Comparison of ENCODE assay signal across 8 mouse cellular contexts in the genomic region with DNA sequence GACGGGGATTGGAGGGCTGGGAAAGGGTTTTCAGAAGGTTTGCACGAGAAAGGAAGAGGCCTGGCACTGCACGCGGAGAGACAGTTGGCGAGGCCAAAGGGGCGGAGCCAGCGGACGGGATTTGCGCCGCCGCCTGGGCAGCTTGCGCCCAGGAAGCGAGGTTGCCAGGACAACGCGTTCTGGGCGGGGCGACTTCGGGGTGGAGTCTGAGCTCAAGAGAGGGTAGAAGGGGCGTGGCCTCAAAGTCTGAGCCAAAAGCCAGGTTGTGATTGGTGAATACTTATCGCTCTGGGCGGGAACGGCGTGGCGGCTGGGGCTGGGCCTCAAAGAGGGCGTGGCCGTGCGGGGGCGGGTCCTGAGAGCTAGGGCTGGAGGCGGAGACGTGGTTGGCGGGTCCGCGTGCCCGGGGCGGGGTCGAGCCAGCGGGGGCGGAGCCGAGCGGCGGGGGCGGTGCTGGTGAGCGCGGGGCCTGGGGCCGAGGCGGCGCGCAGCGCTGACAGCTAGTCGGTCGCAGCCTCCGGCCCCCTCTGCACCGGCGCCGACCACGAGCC. TPM values are rescaled to one million over a fixed set of nuclear protein-coding genes. Genes with fewer than 3 reads are reported as not detected.
DNase-seq lines count a peak whose midpoint lies in the region; ATAC-seq and TF ChIP-seq lines count a peak whose summit lies in the region.

A gene (plus strand): TSS at position 487 of the 551 bp plus-strand sequence.

- 0 out of 2 replicates have a peak, but pooled peaks have one; percentile 46 for TF ChIP-seq POLR2A in thymus, adult 2 months (IDR thresholded peaks at IDR 0.05; ENCODE audit: control insufficient read depth, extremely low read depth, insufficient read depth, low read length, poor library complexity)

- no peaks in the 10 kb centered on the region for H3K9me3 ChIP-seq in hindbrain, embryonic 10.5 days
- H3K9me3 ChIP-seq in lung, embryonic 15.5 days: no peaks in the 10 kb centered on the region

- ATAC-seq in Patski: peak; percentile 90
- peak; percentile 94 for ATAC-seq in lung, embryonic 15.5 days (ENCODE audit: borderline replicate concordance, extremely low read depth, low FRiP score, low TSS enrichment)

- H3K4me3 ChIP-seq in hindbrain, embryonic 10.5 days: peak within 1 kb of the TSS; percentile 77
- H3K4me3 ChIP-seq in lung, embryonic 15.5 days: peak within 1 kb of the TSS; percentile 65
- H3K4me3 ChIP-seq in thymus, adult 2 months (ENCODE audit: control insufficient read depth, insufficient read depth, low read length): peak within 1 kb of the TSS; percentile 41

- DNase-seq in Patski (ENCODE audit: low read depth, low spot score): peak; percentile 97
- DNase-seq in cerebellum, postnatal 10 days: peak; percentile 100
- peak; percentile 99 to 100 for DNase-seq in frontal cortex, adult 2 months (ENCODE audit: extremely low spot score in 1 of 2, low spot score in 1 of 2)
- DNase-seq in hindbrain, embryonic 10.5 days (ENCODE audit: low spot score): peak; percentile 100
- peak; percentile 100 for DNase-seq in layer of hippocampus, adult 9-10 months (ENCODE audit: low spot score)
- DNase-seq in ovary, adult 18-20 months (ENCODE audit: low spot score): peak; percentile 99
- peak; percentile 90 for DNase-seq in thymus, adult 2 months

- no peaks in the 10 kb centered on the region for H3K27me3 ChIP-seq in Patski
- H3K27me3 ChIP-seq in hindbrain, embryonic 10.5 days (ENCODE audit: insufficient read depth, poor library complexity, severe bottlenecking): peaks cover 72% of the 10 kb centered on the region
- H3K27me3 ChIP-seq in lung, embryonic 15.5 days: peaks cover 46% of the 10 kb centered on the region
- peaks cover 2% of the 10 kb centered on the region; the same call in 1 of the 2 replicates for H3K27me3 ChIP-seq in thymus, adult 2 months (ENCODE audit: control insufficient read depth, insufficient read depth, low read length)

- in situ Hi-C loops in Patski (cut with MboI; ENCODE audit: low pct_unique_long_range_greater_than_20kb): no loop called here

- H3K4me2 ChIP-seq in lung, embryonic 15.5 days: peak within 1 kb of the TSS; percentile 100

- H3K27ac ChIP-seq in hindbrain, embryonic 10.5 days: peak within 1 kb of the TSS; percentile 80
- H3K27ac ChIP-seq in lung, embryonic 15.5 days: peak within 1 kb of the TSS; percentile 69
- no peak within 1 kb of the TSS for H3K27ac ChIP-seq in thymus, adult 2 months (ENCODE audit: control insufficient read depth, insufficient read depth, low read length)

- H3K4me1 ChIP-seq in hindbrain, embryonic 10.5 days (replicated peaks): peaks cover 53% of the 10 kb centered on the region
- H3K4me1 ChIP-seq in lung, embryonic 15.5 days: peaks cover 26% of the 10 kb centered on the region
- H3K4me1 ChIP-seq in thymus, adult 2 months (replicated peaks; ENCODE audit: control insufficient read depth, insufficient read depth, low read length): peaks cover 19% of the 10 kb centered on the region

- H3K36me3 ChIP-seq in hindbrain, embryonic 10.5 days: no peaks in the 10 kb centered on the region
- no peaks in the 10 kb centered on the region for H3K36me3 ChIP-seq in lung, embryonic 15.5 days
- no peaks in the 10 kb centered on the region for H3K36me3 ChIP-seq in thymus, adult 2 months (ENCODE audit: control insufficient read depth, insufficient read depth, low read length)

- H3K9ac ChIP-seq in lung, embryonic 15.5 days: peak within 1 kb of the TSS; percentile 54

- CTCF ChIA-PET in Patski (lab: Charles Lee): interaction anchor here (1.5 kb wide), 1 partner anchor 23 kb away, joined by 3 read pairs; no protein-coding TSS in a partner anchor

- no peak for TF ChIP-seq CTCF in Patski (IDR thresholded peaks at IDR 0.05)
- TF ChIP-seq CTCF in thymus, adult 2 months (IDR thresholded peaks at IDR 0.05; ENCODE audit: borderline replicate concordance, control insufficient read depth, extremely low read depth, insufficient read depth, low read length, poor library complexity): 0 out of 2 replicates have a peak, but pooled peaks have one; percentile 10

- WGBS in hindbrain, embryonic 10.5 days: under 1% methylated on average over 56 of the region's 56 CpGs
- under 1% methylated on average over 37 of the region's 56 CpGs for WGBS in lung, embryonic 15.5 days
- under 1% methylated on average over 47 of the region's 56 CpGs for WGBS in thymus, adult 2 months

- POLR2A ChIA-PET in Patski (lab: Charles Lee): no interaction called here

RNA-seq across cellular contexts. Expression of the gene that starts here (rescaled TPM):
- polyA plus RNA-seq in Patski (2021): 16.6 TPM
- 377 and 384 TPM in 2 replicates for polyA plus RNA-seq in frontal cortex, adult 2 months (2012; rRNA removed)
- polyA plus RNA-seq in hindbrain, embryonic 10.5 days (2016; fragmentation: Nextera tagmentation; extraction: Ambion mirVana): 17.8 and 19.1 TPM in 2 replicates
- polyA plus RNA-seq in lung, embryonic 15.5 days (2015; fragmentation: Nextera tagmentation; extraction: Ambion mirVana): 6.3 and 6.6 TPM in 2 replicates
- polyA plus RNA-seq in thymus, adult 2 months (2012; rRNA removed): 0.50 and 0.69 TPM in 2 replicates

Comparison
In these comparisons a context has a peak if more than half of its experiments do, and no peak if none do; other contexts are left out.
1. RNA of the gene that starts here (polyA plus RNA-seq): 377 to 384 TPM in frontal cortex, adult 2 months; 17.8 to 19.1 TPM in hindbrain, embryonic 10.5 days, 16.6 TPM in Patski (single experiment), 6.3 to 6.6 TPM in lung, embryonic 15.5 days and 0.50 to 0.69 TPM in thymus, adult 2 months; every median in the first group is over 10 times any median in the second.
2. Peak in DNase-seq and H3K4me3 ChIP-seq in thymus, adult 2 months; RNA of the gene not detected or under 1 TPM.
3. Peak in every context shown above with its lines, with median percentiles within 50 percentile points of each other: DNase-seq and H3K4me3 ChIP-seq.